8 mouse cellular contexts compared by ENCODE assay signal in the genomic region with DNA sequence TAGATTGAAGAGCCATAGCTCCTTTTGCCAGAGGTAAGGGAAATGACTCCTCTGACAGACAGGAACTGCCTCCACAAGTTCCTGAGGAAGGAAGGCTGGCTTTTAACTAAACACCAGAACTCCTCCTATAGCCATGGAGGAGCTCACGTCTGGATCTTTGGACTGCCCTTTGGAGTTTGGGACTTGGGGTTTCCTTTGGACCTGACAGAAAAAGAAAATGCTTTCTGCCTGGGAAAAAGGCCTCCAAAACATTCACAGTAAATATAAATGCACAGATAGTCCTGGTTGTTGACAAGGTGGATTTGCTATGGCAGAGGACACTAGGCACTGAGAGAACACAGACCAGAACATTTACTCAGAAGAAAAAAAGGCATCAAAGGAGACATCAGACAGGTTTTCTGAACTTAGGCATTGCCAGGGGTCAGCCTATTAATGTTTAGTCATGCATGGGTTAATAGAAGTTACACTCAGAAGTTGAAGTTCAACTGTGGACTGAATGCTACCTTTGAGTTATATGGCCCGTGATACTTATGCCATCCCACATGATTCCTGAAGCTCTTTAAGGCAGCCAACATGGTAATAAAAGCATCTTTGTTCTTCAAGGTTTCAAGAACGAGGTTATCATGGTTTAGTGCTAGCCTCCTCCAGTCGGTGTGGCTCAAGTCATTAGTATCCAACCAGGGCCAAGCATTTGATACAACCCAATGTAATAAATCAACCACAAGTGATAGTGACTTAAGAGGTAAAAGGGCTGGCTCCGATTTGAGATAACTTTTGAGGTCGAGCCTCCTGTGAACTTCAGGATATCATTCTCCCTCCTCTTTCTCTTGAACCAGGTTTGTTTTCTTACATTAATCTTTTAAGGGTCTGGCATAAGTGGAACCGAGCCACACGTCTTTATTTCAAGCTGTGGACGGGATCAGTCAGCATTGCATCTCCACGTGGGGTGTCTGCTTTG. TPM values are rescaled to one million over a fixed set of nuclear protein-coding genes. Genes with fewer than 3 reads are reported as not detected.
DNase-seq lines count a peak whose midpoint lies in the region; ATAC-seq and TF ChIP-seq lines count a peak whose summit lies in the region.

No protein-coding gene starts in this region.

- no peaks in the 10 kb centered on the region for H3K4me1 ChIP-seq in embryonic facial prominence, embryonic 11.5 days (ENCODE audit: control insufficient read depth, insufficient read depth, low read length)
- 0 out of 2 replicates have a peak, but pooled peaks cover 3% of the 10 kb centered on the region for H3K4me1 ChIP-seq in midbrain, embryonic 14.5 days (ENCODE audit: control insufficient read depth, insufficient read depth, low read length)

- H3K9me3 ChIP-seq in embryonic facial prominence, embryonic 11.5 days (replicated peaks; ENCODE audit: control insufficient read depth, low read length), result no peaks in the 10 kb centered on the region
- no peaks in the 10 kb centered on the region for H3K9me3 ChIP-seq in midbrain, embryonic 14.5 days (ENCODE audit: control insufficient read depth, low read length)

- no peak for ATAC-seq in embryonic facial prominence, embryonic 11.5 days (replicated peaks; ENCODE audit: insufficient number of reproducible peaks, low FRiP score, low TSS enrichment, low read depth)
- ATAC-seq in midbrain, embryonic 14.5 days (ENCODE audit: low FRiP score, low TSS enrichment), result no peak

- peak overlapping the region; percentile 90; the same call in 1 of the 2 replicates for H3K27ac ChIP-seq in left cerebral cortex, adult 2 months
- no peak overlapping the region for H3K27ac ChIP-seq in embryonic facial prominence, embryonic 11.5 days (replicated peaks; ENCODE audit: low read depth, low read length)
- no peak overlapping the region for H3K27ac ChIP-seq in midbrain, embryonic 14.5 days (replicated peaks; ENCODE audit: low read depth, low read length)

- 24% methylated on average over 10 of the region's 10 CpGs for WGBS in embryonic facial prominence, embryonic 11.5 days
- 26% methylated on average over 10 of the region's 10 CpGs for WGBS in midbrain, embryonic 14.5 days

- H3K4me2 ChIP-seq in embryonic facial prominence, embryonic 11.5 days (ENCODE audit: low read depth, low read length), result peak overlapping the region; percentile 47
- peak overlapping the region; percentile 80 for H3K4me2 ChIP-seq in midbrain, embryonic 14.5 days (ENCODE audit: low read length)

- no peaks in the 10 kb centered on the region for H3K27me3 ChIP-seq in embryonic facial prominence, embryonic 11.5 days (ENCODE audit: control insufficient read depth, insufficient read depth, low read length)
- H3K27me3 ChIP-seq in midbrain, embryonic 14.5 days (ENCODE audit: control insufficient read depth, insufficient read depth, low read length), result no peaks in the 10 kb centered on the region

- peak overlapping the region; percentile 99 for H3K4me3 ChIP-seq in left cerebral cortex, adult 2 months
- H3K4me3 ChIP-seq in embryonic facial prominence, embryonic 11.5 days (ENCODE audit: low read depth, low read length), result peak overlapping the region; percentile 77
- peak overlapping the region; percentile 86 for H3K4me3 ChIP-seq in midbrain, embryonic 14.5 days (replicated peaks; ENCODE audit: low read depth, low read length)

- no peak for DNase-seq in left cerebral cortex, adult 2 months (ENCODE audit: extremely low spot score in 1 of 2, low spot score in 2 of 2)
- no peak for DNase-seq in left cerebral cortex, postnatal 10 days (ENCODE audit: extremely low spot score in 1 of 2, low spot score in 2 of 2)
- DNase-seq in embryonic facial prominence, embryonic 11.5 days (ENCODE audit: low spot score), result no peak
- peak; percentile 55 to 76 for DNase-seq in kidney, adult 8-10 months
- DNase-seq in midbrain, embryonic 14.5 days, result no peak
- DNase-seq in thymus, postnatal 14 days, result no peak
- no peak for DNase-seq in frontal cortex, postnatal 10 days (ENCODE audit: low spot score in 2 of 2)
- DNase-seq in yolk sac, embryonic 10.5 days (ENCODE audit: low spot score), result no peak

- intact Hi-C loops in left cerebral cortex, adult 2 months (cut with DNase I), result no loop called here
- intact Hi-C loops in left cerebral cortex, postnatal 10 days (cut with DNase I), result no loop called here

- TF ChIP-seq CTCF in left cerebral cortex, adult 2 months (IDR thresholded peaks at IDR 0.05), result no peak

- peak overlapping the region; percentile 65 for H3K9ac ChIP-seq in embryonic facial prominence, embryonic 11.5 days (replicated peaks; ENCODE audit: low read length)
- H3K9ac ChIP-seq in midbrain, embryonic 14.5 days (replicated peaks; ENCODE audit: low read length), result peak overlapping the region; percentile 71

- no peaks in the 10 kb centered on the region for H3K36me3 ChIP-seq in embryonic facial prominence, embryonic 11.5 days (replicated peaks; ENCODE audit: control insufficient read depth, insufficient read depth, low read depth, low read length)
- H3K36me3 ChIP-seq in midbrain, embryonic 14.5 days (ENCODE audit: control insufficient read depth, insufficient read depth, low read length), result no peaks in the 10 kb centered on the region

RNA-seq across cellular contexts. Expression of a gene that starts 1.1 kb away (rescaled TPM):
- 10 to 100 TPM; 16.6 to 17.1 TPM for total RNA-seq in left cerebral cortex, adult 2 months (2021)
- 10 to 100 TPM; 20.0 to 20.5 TPM for total RNA-seq in left cerebral cortex, postnatal 10 days (2021)
- 11.3 and 12.1 TPM in 2 replicates for polyA plus RNA-seq in embryonic facial prominence, embryonic 11.5 days (2014; fragmentation: Nextera tagmentation; extraction: Ambion mirVana)
- 11.1 and 14.3 TPM in 2 replicates for polyA plus RNA-seq in midbrain, embryonic 14.5 days (2014; fragmentation: Nextera tagmentation; extraction: Ambion mirVana)

RNA-seq across cellular contexts. Expression of a gene that starts 23.6 kb away (rescaled TPM):
- total RNA-seq in left cerebral cortex, adult 2 months (2021), result 10 to 100 TPM; 23.7 to 24.0 TPM
- total RNA-seq in left cerebral cortex, postnatal 10 days (2021), result 10 to 100 TPM; 15.6 to 17.7 TPM
- polyA plus RNA-seq in embryonic facial prominence, embryonic 11.5 days (2014; fragmentation: Nextera tagmentation; extraction: Ambion mirVana), result 23.2 and 23.3 TPM in 2 replicates
- polyA plus RNA-seq in midbrain, embryonic 14.5 days (2014; fragmentation: Nextera tagmentation; extraction: Ambion mirVana), result 22.7 and 29.1 TPM in 2 replicates

Comparison
In these comparisons a context has a peak if more than half of its experiments do, and no peak if none do; other contexts are left out.
1. DNase-seq: peak in kidney, adult 8-10 months (2 of 2); none in left cerebral cortex, adult 2 months (0 of 2), left cerebral cortex, postnatal 10 days (0 of 2), embryonic facial prominence, embryonic 11.5 days (single experiment), midbrain, embryonic 14.5 days (single experiment), thymus, postnatal 14 days (single experiment), frontal cortex, postnatal 10 days (0 of 2) and yolk sac, embryonic 10.5 days (single experiment).
2. Peak in every context shown above with its lines, with median percentiles within 50 percentile points of each other: H3K4me3 ChIP-seq.